Mouse (Mus musculus) lung, postnatal 0 days (tissue): ENCODE measurements at regions not wholly inside any gene's neighbourhood (a gene's known extent, or its start where the extent isn't known, plus 50 kb on each side); places are given as distances from the start of the nearest gene placed in this dataset.

Experiments
- CTCF ChIP-seq: IDR thresholded peaks from 2 replicates; pipeline ENCODE4 v1.5.1; 2016; ENCODE audit warnings: antibody characterized with exemption, mild to moderate bottlenecking
- EP300 ChIP-seq: IDR thresholded peaks from 2 replicates; pipeline ENCODE4 v1.6.1; 2016; ENCODE audit warnings: antibody characterized with exemption, mild to moderate bottlenecking, control low read depth

DNA sequence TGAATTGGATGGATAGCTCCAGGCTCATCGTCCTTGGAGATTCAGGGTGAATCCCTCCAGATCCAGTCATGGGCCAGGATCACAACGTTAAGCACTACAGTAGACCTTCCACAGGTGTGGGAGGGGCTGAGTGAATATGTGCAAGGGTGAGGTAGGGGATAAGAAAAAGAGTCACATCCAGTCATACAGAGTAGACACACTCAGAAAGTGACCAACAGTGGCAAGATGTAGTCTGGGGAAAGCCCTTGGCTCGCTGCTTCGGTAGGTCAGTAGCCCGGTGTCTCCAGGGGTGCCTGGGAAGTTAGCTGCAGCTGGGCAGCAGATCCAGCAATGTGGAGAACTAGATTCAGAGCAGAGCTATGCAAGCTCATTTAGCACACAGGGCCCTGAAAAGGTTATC lies 210.7 kb upstream of the Nabp1 start:
- TF ChIP-seq CTCF (no peak), EP300 (no peak)
